Comparison of ENCODE assay signal across 8 mouse cellular contexts in genomic region chr19:38030673-38031137, GRCm38 (mm10). TPM values are rescaled to one million over a fixed set of nuclear protein-coding genes. Genes with fewer than 3 reads are reported as not detected.
A peak's percentile ranks its signal among the peaks of the same experiment; 100 is the strongest.
DNase-seq lines count a peak whose midpoint lies in the region; TF ChIP-seq lines count a peak whose summit lies in the region.

No protein-coding gene starts in this region.

- no peaks in the 10 kb centered on the region for H3K36me3 ChIP-seq in E14TG2a.4 (ENCODE audit: insufficient read depth, low read length)
- no peaks in the 10 kb centered on the region for H3K36me3 ChIP-seq in forebrain, embryonic 10.5 days (replicated peaks)
- H3K36me3 ChIP-seq in megakaryocyte, embryonic 14.5 days (replicated peaks; ENCODE audit: low read length) = no peaks in the 10 kb centered on the region

- no peak overlapping the region for H3K27ac ChIP-seq in cerebellum, adult 2 months (ENCODE audit: insufficient read depth, low read length)
- H3K27ac ChIP-seq in forebrain, embryonic 10.5 days = no peak overlapping the region

- peak; percentile 48 to 56 for DNase-seq in cerebellum, adult 2 months
- DNase-seq in cerebellum, adult 11 months = no peak
- DNase-seq in forebrain, embryonic 10.5 days (ENCODE audit: extremely low spot score, low spot score) = no peak
- peak; percentile 62 to 70 for DNase-seq in heart, postnatal 36 days
- DNase-seq in kidney, postnatal 36 days = peak; percentile 85
- peak; percentile 33 to 47 for DNase-seq in thymus, postnatal 10 days (ENCODE audit: low spot score in 2 of 2)

- 2% methylated on average over 15 of the region's 23 CpGs for WGBS in cerebellum, adult 2 months
- 10% methylated on average over 17 of the region's 23 CpGs for WGBS in forebrain, embryonic 10.5 days

- TF ChIP-seq POLR2A in cerebellum, adult 2 months (IDR thresholded peaks at IDR 0.05; ENCODE audit: borderline replicate concordance, insufficient read depth, low read length) = no peak

- H3K4me3 ChIP-seq in cerebellum, adult 2 months (replicated peaks; ENCODE audit: insufficient read depth, low read depth, low read length) = no peak overlapping the region
- H3K4me3 ChIP-seq in E14TG2a.4 (replicated peaks; ENCODE audit: low read length) = peak overlapping the region; percentile 32; the same call in 1 of the 2 replicates
- 0 out of 2 replicates have a peak overlapping the region, but pooled peaks have one; percentile 2 for H3K4me3 ChIP-seq in forebrain, embryonic 10.5 days
- H3K4me3 ChIP-seq in megakaryocyte, embryonic 14.5 days (replicated peaks) = peak overlapping the region; percentile 28

- no peaks in the 10 kb centered on the region for H3K9me3 ChIP-seq in E14TG2a.4 (ENCODE audit: low read length)
- no peaks in the 10 kb centered on the region for H3K9me3 ChIP-seq in forebrain, embryonic 10.5 days
- H3K9me3 ChIP-seq in megakaryocyte, embryonic 14.5 days = no peaks in the 10 kb centered on the region

- no peaks in the 10 kb centered on the region for H3K4me1 ChIP-seq in cerebellum, adult 2 months (ENCODE audit: control insufficient read depth, insufficient read depth, low read length)
- H3K4me1 ChIP-seq in E14TG2a.4 (replicated peaks; ENCODE audit: low read depth, low read length) = peaks cover 75% of the 10 kb centered on the region
- H3K4me1 ChIP-seq in forebrain, embryonic 10.5 days = peaks cover 21% of the 10 kb centered on the region
- peaks cover 13% of the 10 kb centered on the region for H3K4me1 ChIP-seq in megakaryocyte, embryonic 14.5 days

- no peaks in the 10 kb centered on the region for H3K27me3 ChIP-seq in cerebellum, adult 2 months (ENCODE audit: control insufficient read depth, insufficient read depth, low read length)
- no peaks in the 10 kb centered on the region for H3K27me3 ChIP-seq in E14TG2a.4 (ENCODE audit: insufficient read depth, low read length)
- peaks cover 10% of the 10 kb centered on the region for H3K27me3 ChIP-seq in forebrain, embryonic 10.5 days (ENCODE audit: poor library complexity, severe bottlenecking)
- peaks cover 45% of the 10 kb centered on the region for H3K27me3 ChIP-seq in megakaryocyte, embryonic 14.5 days (replicated peaks)

- intact Hi-C loops in heart, postnatal 36 days (cut with DNase I) = no loop called here

- no peak for TF ChIP-seq CTCF in cerebellum, adult 2 months (IDR thresholded peaks at IDR 0.05; ENCODE audit: borderline replicate concordance, insufficient read depth, low read depth, low read length)
- TF ChIP-seq CTCF in E14TG2a.4 (conservative IDR thresholded peaks at IDR 0.05; ENCODE audit: low read length) = no peak

RNA-seq across cellular contexts. Expression of gene Myof, which starts 12.7 kb away (rescaled TPM):
- 2.1 and 3.3 TPM in 2 replicates for polyA plus RNA-seq in cerebellum, adult 2 months (2012; rRNA removed)
- polyA plus RNA-seq in forebrain, embryonic 10.5 days (2016; fragmentation: Nextera tagmentation; extraction: Ambion mirVana) = 1.9 and 2.3 TPM in 2 replicates
- total RNA-seq in heart, postnatal 36 days (2021) = 10 to 100 TPM; 10.3 to 10.8 TPM
- 6.2 TPM in 1 of 2 replicates, not detected in the other for polyA plus RNA-seq in megakaryocyte, embryonic 14.5 days (2012; ENCODE audit: insufficient read depth, low replicate concordance)

RNA-seq across cellular contexts. Expression of gene Cep55, which starts 24.1 kb away (rescaled TPM):
- 0.16 and 0.18 TPM in 2 replicates for polyA plus RNA-seq in cerebellum, adult 2 months (2012; rRNA removed)
- 43.8 and 45.5 TPM in 2 replicates for polyA plus RNA-seq in forebrain, embryonic 10.5 days (2016; fragmentation: Nextera tagmentation; extraction: Ambion mirVana)
- under 1 TPM; 0.44 to 0.46 TPM for total RNA-seq in heart, postnatal 36 days (2021)
- 3.4 TPM in 1 of 2 replicates, not detected in the other for polyA plus RNA-seq in megakaryocyte, embryonic 14.5 days (2012; ENCODE audit: insufficient read depth, low replicate concordance)

Comparison
In these comparisons a context has a peak if more than half of its experiments do, and no peak if none do; other contexts are left out.
1. DNase-seq: peak in cerebellum, adult 2 months (2 of 2), heart, postnatal 36 days (2 of 2), kidney, postnatal 36 days (2 of 2) and thymus, postnatal 10 days (2 of 2); none in cerebellum, adult 11 months (single experiment) and forebrain, embryonic 10.5 days (single experiment).
2. RNA of gene Cep55, which starts 24.1 kb away (polyA plus RNA-seq): 43.8 to 45.5 TPM in forebrain, embryonic 10.5 days; 3.4 TPM in megakaryocyte, embryonic 14.5 days and 0.16 to 0.18 TPM in cerebellum, adult 2 months; every median in the first group is over 10 times any median in the second.